Mouse (Mus musculus): ENCODE results near the gene Phactr2. TPM values are rescaled to one million over a fixed set of nuclear protein-coding genes. Genes with fewer than 3 reads are reported as not detected.
A peak's percentile ranks its signal among the peaks of the same experiment; 100 is the strongest.

The Phactr2 gene
- polyA plus RNA-seq, 1 experiment from 2014 or later = 7.5 TPM

GRCm38 (mm10) chr10:13394000-13394399, 80.2 kb downstream of the Phactr2 start:
- no peaks in the 10 kb centered on the region for H3K36me3 ChIP-seq (ENCODE audit: control insufficient read depth, insufficient read depth, low read length)
- no peak overlapping the region for H3K9ac ChIP-seq (replicated peaks; ENCODE audit: low read depth, low read length)
- no peaks in the 10 kb centered on the region for H3K9me3 ChIP-seq (ENCODE audit: control insufficient read depth, low read length)
- 89% methylated on average over 4 of the region's 4 CpGs for WGBS
- no peak overlapping the region for H3K27ac ChIP-seq (ENCODE audit: low read depth, low read length)
- no peak overlapping the region for H3K4me3 ChIP-seq (ENCODE audit: low read depth, low read length)
- no peaks in the 10 kb centered on the region for H3K4me1 ChIP-seq (ENCODE audit: control insufficient read depth, insufficient read depth, low read length)
- H3K4me2 ChIP-seq (ENCODE audit: low read depth, low read length) = no peak overlapping the region
- no peak for ATAC-seq (ENCODE audit: low read depth)
- no peaks in the 10 kb centered on the region for H3K27me3 ChIP-seq (ENCODE audit: control insufficient read depth, insufficient read depth, low read length)

GRCm38 (mm10) chr10:13388116-13388922, 85.9 kb downstream of the Phactr2 start:
- ATAC-seq (ENCODE audit: low read depth) = peak; percentile 82
- H3K9ac ChIP-seq (replicated peaks; ENCODE audit: low read depth, low read length) = peak overlapping the region; percentile 52; the same call in 1 of the 2 replicates
- H3K27ac ChIP-seq (ENCODE audit: low read depth, low read length) = peak overlapping the region; percentile 66
- H3K4me1 ChIP-seq (ENCODE audit: control insufficient read depth, insufficient read depth, low read length) = 0 out of 2 replicates have a peak, but pooled peaks cover 5% of the 10 kb centered on the region
- H3K4me2 ChIP-seq (ENCODE audit: low read depth, low read length) = peak overlapping the region; percentile 57
- H3K36me3 ChIP-seq (ENCODE audit: control insufficient read depth, insufficient read depth, low read length) = no peaks in the 10 kb centered on the region
- 2% methylated on average over 11 of the region's 11 CpGs for WGBS
- no peaks in the 10 kb centered on the region for H3K27me3 ChIP-seq (ENCODE audit: control insufficient read depth, insufficient read depth, low read length)
- peak overlapping the region; percentile 32 for H3K4me3 ChIP-seq (ENCODE audit: low read depth, low read length)
- H3K9me3 ChIP-seq (ENCODE audit: control insufficient read depth, low read length) = no peaks in the 10 kb centered on the region

DNA sequence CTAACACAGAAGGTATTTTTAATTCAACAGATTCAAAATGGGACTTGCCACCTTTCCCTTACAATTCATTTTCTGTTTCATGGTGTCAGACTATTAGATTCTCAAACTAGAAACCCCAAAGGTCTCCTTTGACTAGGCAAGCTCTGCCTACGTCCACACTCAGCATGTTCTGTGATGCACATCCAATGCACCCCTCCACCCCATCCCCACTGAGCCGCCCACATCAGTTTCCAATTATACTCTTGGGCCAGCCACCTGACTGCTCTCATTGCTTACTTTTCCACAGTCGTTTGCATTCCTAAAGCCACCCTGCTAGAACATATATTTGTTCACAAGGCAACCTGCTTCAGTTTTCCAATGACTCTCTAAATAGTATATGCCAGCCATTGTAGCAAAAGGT, 89.3 kb downstream of the Phactr2 start:
- H3K27ac ChIP-seq (ENCODE audit: low read depth, low read length) = no peak overlapping the region
- WGBS = 67% methylated on average over 3 of the region's 3 CpGs
- H3K9me3 ChIP-seq (ENCODE audit: control insufficient read depth, low read length) = no peaks in the 10 kb centered on the region
- no peaks in the 10 kb centered on the region for H3K27me3 ChIP-seq (ENCODE audit: control insufficient read depth, insufficient read depth, low read length)
- H3K4me3 ChIP-seq (ENCODE audit: low read depth, low read length) = no peak overlapping the region
- H3K4me1 ChIP-seq (ENCODE audit: control insufficient read depth, insufficient read depth, low read length) = 0 out of 2 replicates have a peak, but pooled peaks cover 5% of the 10 kb centered on the region
- no peak for ATAC-seq (ENCODE audit: low read depth)
- H3K9ac ChIP-seq (replicated peaks; ENCODE audit: low read depth, low read length) = no peak overlapping the region
- H3K4me2 ChIP-seq (ENCODE audit: low read depth, low read length) = no peak overlapping the region
- no peaks in the 10 kb centered on the region for H3K36me3 ChIP-seq (ENCODE audit: control insufficient read depth, insufficient read depth, low read length)

- H3K4me3 ChIP-seq (ENCODE audit: low read depth, low read length) = no peak overlapping the region
- no peak for ATAC-seq (ENCODE audit: low read depth)
- no peak overlapping the region for H3K27ac ChIP-seq (ENCODE audit: low read depth, low read length)
- 91% methylated on average over 1 of the region's 1 CpGs for WGBS
- H3K36me3 ChIP-seq (ENCODE audit: control insufficient read depth, insufficient read depth, low read length) = no peaks in the 10 kb centered on the region
- no peak overlapping the region for H3K4me2 ChIP-seq (ENCODE audit: low read depth, low read length)
- H3K27me3 ChIP-seq (ENCODE audit: control insufficient read depth, insufficient read depth, low read length) = no peaks in the 10 kb centered on the region
- 0 out of 2 replicates have a peak, but pooled peaks cover 2% of the 10 kb centered on the region for H3K4me1 ChIP-seq (ENCODE audit: control insufficient read depth, insufficient read depth, low read length)
- H3K9ac ChIP-seq (replicated peaks; ENCODE audit: low read depth, low read length) = no peak overlapping the region
- no peaks in the 10 kb centered on the region for H3K9me3 ChIP-seq (ENCODE audit: control insufficient read depth, low read length)
Observed at GRCm38 (mm10) chr10:13377895-13378294, 96.3 kb downstream of the Phactr2 start.

- H3K27me3 ChIP-seq (ENCODE audit: control insufficient read depth, insufficient read depth, low read length) = no peaks in the 10 kb centered on the region
- peak; percentile 34; the same call in 1 of the 2 replicates for ATAC-seq (ENCODE audit: low read depth)
- no peak overlapping the region for H3K4me2 ChIP-seq (ENCODE audit: low read depth, low read length)
- WGBS = 38% methylated on average over 13 of the region's 13 CpGs
- H3K9me3 ChIP-seq (ENCODE audit: control insufficient read depth, low read length) = no peaks in the 10 kb centered on the region
- H3K27ac ChIP-seq (ENCODE audit: low read depth, low read length) = no peak overlapping the region
- H3K9ac ChIP-seq (replicated peaks; ENCODE audit: low read depth, low read length) = no peak overlapping the region
- no peak overlapping the region for H3K4me3 ChIP-seq (ENCODE audit: low read depth, low read length)
- H3K4me1 ChIP-seq (ENCODE audit: control insufficient read depth, insufficient read depth, low read length) = 0 out of 2 replicates have a peak, but pooled peaks cover 2% of the 10 kb centered on the region
- no peaks in the 10 kb centered on the region for H3K36me3 ChIP-seq (ENCODE audit: control insufficient read depth, insufficient read depth, low read length)
Observed at GRCm38 (mm10) chr10:13376428-13377260, 97.6 kb downstream of the Phactr2 start.

DNA sequence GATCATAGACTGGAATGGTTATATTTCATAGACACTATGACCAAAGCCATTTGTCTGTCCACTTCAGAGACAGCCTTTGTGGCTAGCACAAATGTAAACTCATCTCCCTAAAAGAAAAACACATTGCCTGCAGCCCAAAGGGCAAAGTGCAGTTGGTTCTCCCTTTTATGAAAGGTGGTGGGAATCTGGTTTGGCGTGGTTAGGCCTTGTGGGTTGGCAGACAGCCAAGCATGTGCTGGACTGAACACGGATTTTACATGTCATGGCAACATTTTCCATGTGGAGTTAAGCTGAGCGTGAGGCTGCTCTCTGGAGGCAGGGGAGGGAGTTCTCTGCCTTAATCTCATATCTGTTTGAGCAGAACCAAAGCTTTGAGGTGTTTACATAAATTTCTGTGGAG, 98.4 kb downstream of the Phactr2 start:
- 0 out of 2 replicates have a peak, but pooled peaks cover 2% of the 10 kb centered on the region for H3K4me1 ChIP-seq (ENCODE audit: control insufficient read depth, insufficient read depth, low read length)
- H3K9me3 ChIP-seq (ENCODE audit: control insufficient read depth, low read length) = no peaks in the 10 kb centered on the region
- ATAC-seq (ENCODE audit: low read depth) = no peak
- H3K4me3 ChIP-seq (ENCODE audit: low read depth, low read length) = no peak overlapping the region
- no peak overlapping the region for H3K27ac ChIP-seq (ENCODE audit: low read depth, low read length)
- H3K27me3 ChIP-seq (ENCODE audit: control insufficient read depth, insufficient read depth, low read length) = no peaks in the 10 kb centered on the region
- 33% methylated on average over 3 of the region's 3 CpGs for WGBS
- H3K4me2 ChIP-seq (ENCODE audit: low read depth, low read length) = no peak overlapping the region
- H3K9ac ChIP-seq (replicated peaks; ENCODE audit: low read depth, low read length) = no peak overlapping the region
- no peaks in the 10 kb centered on the region for H3K36me3 ChIP-seq (ENCODE audit: control insufficient read depth, insufficient read depth, low read length)

DNA sequence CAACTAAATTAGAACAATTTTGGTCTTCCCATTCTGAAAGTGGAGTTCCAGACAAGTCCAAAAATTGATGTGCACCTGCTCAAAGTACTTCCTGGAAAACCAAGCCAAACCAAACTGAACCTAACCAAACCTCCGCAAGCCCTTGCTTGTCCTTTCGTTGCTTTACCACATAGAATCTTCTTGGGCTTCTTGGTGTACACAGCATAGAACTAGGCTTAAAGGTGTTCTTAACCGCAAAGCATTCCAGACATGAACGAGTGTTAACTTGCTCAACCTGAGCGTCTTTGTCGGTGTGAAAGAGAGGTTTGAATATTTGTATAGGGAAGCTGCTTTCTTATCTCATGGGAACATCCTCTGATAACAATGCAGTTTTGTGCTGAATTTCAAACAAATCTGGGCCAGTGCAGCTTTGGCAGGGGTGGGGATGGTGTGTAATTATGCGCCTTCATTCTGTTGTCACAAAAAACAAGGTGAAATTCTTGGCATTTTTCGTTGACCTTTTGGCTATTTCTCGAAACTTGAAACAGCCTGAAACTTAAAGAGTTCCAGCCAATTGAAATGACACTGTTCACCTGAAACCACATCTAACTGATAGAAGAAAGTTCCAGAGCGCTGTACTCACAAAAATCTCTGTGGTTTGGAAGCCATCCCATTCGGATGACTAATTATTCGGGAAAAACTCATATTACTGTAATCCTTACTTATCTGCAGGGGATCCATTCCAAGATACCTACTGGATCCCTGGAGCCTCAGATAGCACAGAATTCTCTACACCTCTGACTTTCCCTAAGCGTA, 104.4 kb downstream of the Phactr2 start:
- H3K27ac ChIP-seq (ENCODE audit: low read depth, low read length) = no peak overlapping the region
- no peaks in the 10 kb centered on the region for H3K9me3 ChIP-seq (ENCODE audit: control insufficient read depth, low read length)
- no peak for ATAC-seq (ENCODE audit: low read depth)
- no peaks in the 10 kb centered on the region for H3K36me3 ChIP-seq (ENCODE audit: control insufficient read depth, insufficient read depth, low read length)
- H3K27me3 ChIP-seq (ENCODE audit: control insufficient read depth, insufficient read depth, low read length) = no peaks in the 10 kb centered on the region
- H3K4me1 ChIP-seq (ENCODE audit: control insufficient read depth, insufficient read depth, low read length) = no peaks in the 10 kb centered on the region
- no peak overlapping the region for H3K9ac ChIP-seq (replicated peaks; ENCODE audit: low read depth, low read length)
- no peak overlapping the region for H3K4me2 ChIP-seq (ENCODE audit: low read depth, low read length)
- WGBS = 89% methylated on average over 13 of the region's 13 CpGs
- no peak overlapping the region for H3K4me3 ChIP-seq (ENCODE audit: low read depth, low read length)

DNA sequence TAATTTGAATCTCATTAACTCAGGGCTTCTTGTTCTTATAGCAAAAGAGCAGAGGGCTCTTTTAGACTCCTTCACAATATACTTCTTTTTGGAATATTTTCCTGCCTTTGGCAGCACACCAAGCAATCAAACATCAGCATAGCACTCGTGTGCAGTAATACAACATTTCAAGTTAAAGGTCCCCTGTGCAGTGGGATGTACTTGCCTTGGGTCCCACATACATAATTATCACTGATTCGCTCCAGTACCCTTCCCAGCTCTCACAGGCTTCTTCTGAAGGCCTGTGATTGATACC, 110.0 kb downstream of the Phactr2 start:
- Histone ChIP-seq H3K9me3 (ENCODE audit: control insufficient read depth, low read length) (no peaks in the 10 kb centered on the region), H3K9ac (replicated peaks; ENCODE audit: low read depth, low read length) (no peak overlapping the region), H3K4me2 (ENCODE audit: low read depth, low read length) (no peak overlapping the region), H3K27me3 (ENCODE audit: control insufficient read depth, insufficient read depth, low read length) (no peaks in the 10 kb centered on the region), H3K4me3 (ENCODE audit: low read depth, low read length) (no peak overlapping the region), H3K27ac (ENCODE audit: low read depth, low read length) (no peak overlapping the region), H3K36me3 (ENCODE audit: control insufficient read depth, insufficient read depth, low read length) (no peaks in the 10 kb centered on the region), H3K4me1 (ENCODE audit: control insufficient read depth, insufficient read depth, low read length) (no peaks in the 10 kb centered on the region)
- WGBS = 64% methylated on average over 2 of the region's 2 CpGs
- no peak for ATAC-seq (ENCODE audit: low read depth)

Data from neural tube, embryonic 14.5 days (tissue).